Mouse (Mus musculus): ENCODE data around the gene Lsp1.
A peak's percentile ranks its signal among the peaks of the same experiment; 100 is the strongest.

Lsp1 gene

DNA sequence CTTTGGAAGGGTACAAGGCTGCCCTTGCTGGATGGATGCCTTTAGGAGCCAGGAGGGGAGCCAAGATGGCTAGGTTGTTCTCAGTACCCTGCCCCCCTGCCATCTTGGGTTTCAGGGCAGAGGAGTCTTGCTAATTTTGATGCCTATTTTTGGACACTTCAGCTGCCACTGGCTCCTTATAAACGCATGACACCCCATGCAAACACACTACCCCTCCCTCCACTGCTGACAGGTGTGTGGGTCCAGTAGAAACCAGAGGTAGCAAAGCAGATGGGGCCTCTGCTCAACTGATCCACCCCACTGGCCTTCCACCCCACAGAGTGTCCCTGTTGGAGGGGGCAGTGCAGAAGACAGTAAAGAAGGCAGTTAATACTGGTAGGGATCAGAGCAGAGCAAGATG is 39.4 kb downstream of the Lsp1 start:
- DNase-seq (ENCODE audit: inconsistent age in 2 of 2, low spot score in 1 of 2), result no peak

DNA sequence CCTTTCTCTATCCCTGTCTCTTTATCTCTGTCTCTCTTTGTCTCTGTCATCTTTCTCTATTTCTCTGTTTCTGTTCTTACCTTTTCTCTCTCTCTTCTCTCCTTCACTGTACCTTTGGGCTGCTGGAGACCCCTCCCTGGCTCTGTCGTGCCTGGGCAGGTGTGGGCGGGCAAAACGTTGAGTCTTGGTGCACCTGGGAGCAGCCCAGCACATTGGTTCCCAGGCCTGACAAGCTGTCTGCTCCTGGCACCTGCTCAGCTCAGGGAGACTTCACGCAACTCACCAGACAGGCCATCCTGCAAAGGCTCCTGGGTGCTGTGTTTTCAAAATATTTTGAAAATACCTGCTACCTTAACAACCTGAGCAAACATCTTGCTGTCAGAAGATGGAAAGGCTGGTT is 42.6 kb downstream of the Lsp1 start:
- no peak for DNase-seq (ENCODE audit: inconsistent age in 2 of 2, low spot score in 1 of 2)

DNA sequence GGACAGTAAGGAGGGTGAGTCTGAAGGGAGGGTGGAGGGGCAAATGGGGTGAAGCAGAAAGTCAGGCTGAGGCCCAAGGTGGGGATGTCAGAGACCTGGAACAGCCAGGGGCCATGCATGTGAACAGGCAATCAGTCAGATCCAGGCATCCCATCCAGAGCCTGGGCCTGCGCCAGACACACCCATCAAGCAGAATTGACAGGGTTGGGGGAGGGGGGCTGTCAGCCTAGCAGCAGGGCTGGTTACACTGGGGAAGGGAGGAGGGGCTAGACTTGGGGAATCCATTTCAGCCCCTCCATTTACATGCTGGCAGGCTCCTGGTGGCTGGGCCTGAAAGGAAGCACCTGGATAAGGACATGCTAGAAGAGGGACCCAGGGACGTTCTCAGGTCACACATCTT is 45.3 kb downstream of the Lsp1 start:
- DNase-seq (ENCODE audit: inconsistent age in 2 of 2, low spot score in 1 of 2), result no peak

DNA sequence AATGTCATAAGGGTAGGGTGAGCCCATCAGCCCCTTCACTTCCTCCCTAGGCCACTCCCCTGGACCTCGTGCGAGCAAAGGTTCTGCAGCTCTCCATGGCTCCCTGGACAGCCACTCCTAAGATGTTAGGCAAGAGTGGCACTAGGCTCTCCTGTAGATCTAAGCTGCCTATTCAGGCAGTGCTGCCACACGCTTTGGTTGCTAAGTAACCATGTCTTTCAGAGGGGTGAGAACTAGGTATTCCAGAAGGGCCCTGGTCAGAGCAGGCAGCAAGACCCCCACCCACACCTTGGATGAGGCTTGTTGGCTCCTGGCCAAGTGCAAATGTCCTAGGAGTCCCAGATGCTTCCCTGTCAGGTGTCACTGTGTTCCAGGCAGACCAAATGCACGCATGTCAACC is 45.9 kb downstream of the Lsp1 start:
- DNase-seq (ENCODE audit: inconsistent age in 2 of 2, low spot score in 1 of 2), result no peak

DNA sequence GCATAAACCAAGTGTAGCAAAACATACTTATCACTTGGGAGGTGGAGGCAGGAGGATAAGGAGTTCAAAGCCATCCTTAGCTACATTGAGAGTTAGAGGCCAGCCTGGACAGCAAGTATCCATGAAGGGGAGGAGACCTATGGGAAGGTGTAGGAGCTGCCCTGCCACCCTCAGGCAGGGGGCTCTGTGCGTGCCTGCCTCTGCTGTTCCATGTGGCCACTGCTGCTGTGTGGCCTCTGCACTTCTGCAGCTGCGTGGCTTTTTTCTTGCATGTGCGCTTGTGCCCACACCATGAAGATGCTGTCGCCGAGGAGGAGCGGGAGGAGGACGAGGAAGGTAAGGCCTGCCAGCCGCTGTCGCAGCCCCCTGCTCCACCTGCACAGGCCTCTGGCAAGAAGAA is 46.8 kb downstream of the Lsp1 start:
- DNase-seq (ENCODE audit: inconsistent age in 2 of 2, low spot score in 1 of 2), result no peak

DNA sequence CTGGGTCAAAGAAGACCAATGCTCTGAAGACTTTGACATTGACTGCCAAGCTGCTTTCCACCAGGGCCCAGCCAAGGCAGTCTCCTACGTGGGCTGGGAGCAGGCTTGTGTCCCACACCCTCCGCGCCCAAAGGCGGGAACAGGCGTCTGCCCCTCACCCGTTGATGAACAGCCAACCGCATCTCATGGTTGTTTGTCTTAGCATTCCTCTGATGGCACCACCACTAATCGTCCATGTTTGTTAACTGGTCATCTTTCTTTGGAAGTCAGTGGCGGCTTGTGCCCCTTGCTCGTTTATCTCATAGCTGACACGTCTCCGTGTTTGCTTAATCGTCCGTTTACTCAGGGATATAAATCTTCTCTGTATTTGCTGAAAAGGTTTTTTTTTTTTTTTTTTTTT is 48.9 kb downstream of the Lsp1 start:
- DNase-seq (ENCODE audit: inconsistent age in 2 of 2, low spot score in 1 of 2), result no peak

DNA sequence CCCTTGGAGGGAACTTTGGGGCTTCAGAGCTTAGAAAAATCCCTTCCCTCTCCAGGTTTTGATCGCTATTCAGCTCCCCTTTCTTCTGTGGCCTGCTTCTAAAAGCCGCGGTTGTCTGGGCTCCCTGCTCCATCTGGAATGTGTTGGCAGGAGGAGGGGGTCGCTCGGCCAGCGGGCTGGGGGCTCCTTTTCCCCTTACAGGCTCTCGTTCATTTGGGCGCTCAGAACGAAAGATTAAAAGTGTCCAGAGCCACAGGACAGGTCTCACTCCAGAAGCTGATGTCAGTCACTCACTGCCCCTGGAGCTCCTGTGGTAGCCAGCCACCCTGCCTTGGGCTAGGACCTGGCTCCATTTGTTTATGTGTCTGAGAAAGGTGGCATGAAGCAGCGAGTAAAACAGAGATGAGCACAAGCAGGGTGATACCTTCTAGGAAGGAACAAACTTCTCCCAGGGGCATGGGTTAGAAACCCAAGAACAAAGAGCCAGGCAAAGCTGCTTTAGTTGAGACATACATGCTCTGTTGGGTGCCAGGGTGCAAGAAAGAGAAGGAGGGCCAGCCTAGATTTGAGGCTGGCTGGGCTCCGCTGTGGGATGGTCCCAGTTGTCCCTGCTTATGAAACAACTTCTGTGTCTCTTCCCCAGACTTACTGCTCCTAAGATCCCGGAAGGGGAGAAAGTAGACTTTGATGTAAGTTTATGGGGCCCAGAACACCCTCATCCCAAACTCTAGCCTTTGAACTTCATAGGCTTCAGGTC is 49.6 kb downstream of the Lsp1 start:
- DNase-seq (ENCODE audit: inconsistent age in 2 of 2, low spot score in 1 of 2), result no peak

DNA sequence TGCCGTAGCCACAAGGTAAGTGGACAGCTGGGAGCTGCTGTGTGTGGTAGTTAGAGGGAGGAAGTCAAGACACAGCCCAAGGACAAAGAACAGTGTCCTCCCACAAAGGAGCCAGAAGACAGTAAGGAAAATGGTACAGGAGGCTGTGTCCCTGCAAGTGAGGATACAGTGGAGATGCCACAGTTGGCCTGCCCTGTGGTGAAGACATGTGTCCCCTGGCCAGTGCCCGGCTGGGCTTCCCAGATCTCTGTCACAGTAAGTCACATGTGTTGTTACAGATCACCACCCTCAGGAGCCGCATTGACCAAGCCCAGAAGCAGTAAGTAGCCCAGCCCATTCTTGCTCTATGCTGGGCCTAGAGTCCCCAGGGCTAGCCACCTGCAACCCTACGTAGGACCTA is 53.4 kb downstream of the Lsp1 start:
- DNase-seq (ENCODE audit: inconsistent age in 2 of 2, low spot score in 1 of 2), result no peak

DNA sequence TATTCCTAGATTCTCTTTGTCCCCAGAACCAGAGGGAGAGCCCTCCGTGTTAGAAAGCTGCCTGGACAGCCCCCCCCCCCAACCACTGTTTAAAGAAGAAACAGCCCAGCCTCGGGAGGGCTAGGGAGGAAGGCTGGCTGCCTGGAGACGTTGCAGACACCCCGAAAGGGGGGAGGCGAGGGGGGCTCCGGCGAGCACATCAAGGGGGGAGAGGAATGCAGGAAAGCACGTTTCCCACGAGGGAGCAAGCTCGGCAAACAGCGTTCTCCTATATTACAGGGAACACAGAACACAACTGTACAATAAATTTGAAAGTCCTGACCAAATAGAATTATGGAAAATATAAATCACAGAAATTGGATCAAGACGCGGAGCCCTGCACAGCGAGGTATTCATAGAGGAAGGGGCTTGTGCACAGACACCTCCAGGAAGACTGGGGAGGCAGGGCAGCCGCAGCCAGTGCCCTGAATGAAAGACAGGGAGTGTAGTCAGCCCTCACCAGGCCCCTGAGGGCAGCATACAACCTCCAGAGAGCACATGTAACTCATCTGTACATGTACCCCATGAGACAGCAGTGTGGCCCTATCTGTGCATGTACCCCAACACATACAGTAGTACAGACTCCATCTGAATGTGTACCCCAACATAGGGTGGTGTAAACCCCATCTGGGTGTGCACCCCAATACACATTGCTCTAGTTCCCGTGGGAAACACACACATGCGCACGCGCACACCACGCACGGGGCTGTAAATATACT is 55.8 kb downstream of the Lsp1 start:
- no peak for DNase-seq (ENCODE audit: inconsistent age in 2 of 2, low spot score in 1 of 2)

DNA sequence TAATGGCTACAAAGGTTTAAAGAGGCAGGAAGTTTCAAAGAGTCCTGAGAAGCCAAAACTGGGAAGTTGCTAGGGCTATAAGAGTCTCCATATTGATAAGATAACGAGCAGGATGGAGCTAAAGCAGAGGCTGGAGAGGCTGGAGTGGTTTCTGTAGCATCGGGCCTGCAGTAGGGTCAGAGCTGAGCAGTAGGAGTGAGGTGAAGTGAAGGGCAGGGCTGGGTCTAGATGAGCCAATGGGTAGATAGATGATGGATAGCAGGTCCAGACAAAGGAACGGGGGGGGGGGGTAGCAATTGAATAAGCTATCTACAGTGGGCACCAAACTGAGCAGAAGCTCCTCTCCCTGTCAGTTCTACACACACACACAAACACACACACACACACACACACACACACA is 56.9 kb downstream of the Lsp1 start:
- no peak for DNase-seq (ENCODE audit: inconsistent age in 2 of 2, low spot score in 1 of 2)

DNA sequence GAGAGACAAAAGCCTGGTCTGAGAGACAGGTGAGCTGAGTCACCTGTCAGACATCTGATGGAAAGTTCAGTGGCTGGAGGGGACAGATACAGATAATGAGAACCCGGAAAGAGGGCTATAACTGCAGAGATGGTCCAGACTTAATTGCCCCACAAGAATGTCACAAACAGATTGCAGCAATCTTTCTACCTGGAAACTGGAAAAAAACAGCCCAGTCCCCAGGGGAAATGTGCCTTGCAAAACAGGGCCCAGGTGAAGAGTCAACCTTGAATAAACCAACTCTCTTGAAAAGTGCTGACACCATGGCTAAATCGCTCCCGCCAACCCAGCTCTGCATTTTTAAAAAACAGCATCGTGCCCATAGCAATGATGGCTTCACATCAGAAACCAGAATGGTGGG is 59.7 kb downstream of the Lsp1 start:
- no peak for DNase-seq (ENCODE audit: inconsistent age in 2 of 2, low spot score in 1 of 2)

DNA sequence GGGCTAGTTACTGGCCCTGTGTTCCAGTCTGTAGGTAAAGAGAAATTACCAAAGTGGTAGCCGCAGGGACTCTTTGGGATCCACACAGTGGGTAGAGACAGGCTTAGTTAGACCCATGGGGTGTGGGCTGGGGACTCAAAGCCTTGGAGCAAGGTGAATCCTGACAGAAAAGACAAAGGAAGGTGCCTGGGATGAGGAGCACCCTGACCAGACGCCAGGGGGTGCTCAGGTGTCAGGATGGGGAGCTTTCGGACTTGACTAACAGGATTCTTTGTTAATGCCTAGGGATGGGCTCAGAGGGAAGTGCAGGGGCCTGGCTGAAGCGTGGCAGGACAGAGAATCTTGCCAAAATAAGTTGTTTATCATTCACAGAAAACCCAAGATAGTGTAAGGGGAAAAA is 61.7 kb downstream of the Lsp1 start:
- peak in 1 of 2 experiments; percentile 38 for DNase-seq (ENCODE audit: inconsistent age in 2 of 2, low spot score in 1 of 2)

DNA sequence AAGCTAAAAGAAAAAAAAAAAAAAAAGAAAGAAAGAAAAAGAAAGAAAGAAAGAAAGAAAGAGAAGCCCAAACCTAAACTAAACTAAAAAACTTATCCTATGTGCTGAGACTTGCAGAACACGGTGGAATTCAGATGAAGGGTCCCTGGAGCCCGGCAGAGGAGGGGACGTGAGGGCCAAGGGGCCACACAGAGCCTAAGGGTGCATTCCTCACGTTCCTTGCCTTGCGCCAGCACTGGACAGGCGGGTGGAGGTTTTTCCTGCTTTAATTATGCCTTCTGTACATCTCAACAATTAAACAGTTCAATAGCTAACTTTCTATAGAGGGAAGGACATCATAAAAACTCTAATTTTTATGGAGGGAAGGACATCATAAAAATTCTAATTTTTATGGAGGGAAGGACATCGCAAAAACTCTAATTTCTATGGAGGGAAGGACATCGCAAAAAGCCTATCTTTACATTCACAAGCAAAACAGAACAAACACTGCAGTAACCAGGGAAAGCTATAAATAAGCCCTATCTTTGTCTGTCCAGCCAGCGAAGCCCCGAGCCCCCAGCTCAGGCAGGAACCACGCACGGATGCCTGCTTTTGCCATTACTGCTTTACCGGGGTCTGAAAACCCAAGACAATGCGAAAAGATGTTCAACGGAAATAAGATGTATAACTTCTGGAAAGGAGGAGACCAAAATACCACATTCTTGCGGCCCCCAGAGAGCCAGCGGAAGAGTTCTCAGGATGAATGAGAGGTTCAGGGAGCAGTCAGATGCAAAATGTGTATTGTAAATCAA is 62.8 kb downstream of the Lsp1 start:
- no peak for DNase-seq (ENCODE audit: inconsistent age in 2 of 2, low spot score in 1 of 2)

DNA sequence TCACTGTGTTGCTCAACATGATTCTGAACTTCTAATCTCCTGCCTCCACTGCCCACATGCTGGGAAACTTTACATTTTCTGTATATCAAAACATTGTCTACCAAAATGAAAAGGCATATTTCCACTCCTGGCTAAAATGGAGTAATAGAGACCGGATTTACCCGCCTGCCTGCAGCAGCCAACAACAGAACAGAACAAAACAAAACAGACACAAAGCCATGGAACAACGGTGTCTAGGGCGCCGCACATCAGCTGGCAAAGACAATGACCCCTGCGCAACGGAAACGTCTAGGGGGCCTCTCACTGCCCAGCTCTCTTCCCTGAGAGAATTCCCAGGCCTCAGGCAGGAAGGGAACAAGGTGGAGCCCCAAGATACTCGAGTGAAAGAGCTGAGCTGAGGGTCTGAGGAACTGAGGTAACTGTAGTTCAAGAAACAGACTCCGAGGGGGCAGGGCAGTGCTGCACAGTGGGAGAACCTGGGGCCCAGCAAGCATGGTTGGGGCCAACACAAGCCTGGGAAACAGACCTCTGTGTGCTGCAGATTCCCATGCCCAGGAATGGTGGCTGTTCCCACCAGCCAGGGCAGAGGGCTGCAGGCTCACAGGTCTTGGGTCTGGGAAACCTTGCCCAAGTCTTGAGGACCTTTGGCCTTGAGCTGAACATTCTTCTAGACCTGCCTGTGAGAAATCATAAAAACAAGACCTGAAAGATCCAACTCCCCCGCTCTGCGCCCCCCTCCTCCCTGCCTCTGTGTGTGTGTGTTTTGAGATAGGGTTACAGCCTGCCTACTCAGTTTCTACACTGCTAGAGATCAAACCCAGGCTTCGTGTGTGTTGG is 65.0 kb downstream of the Lsp1 start:
- no peak for DNase-seq (ENCODE audit: inconsistent age in 2 of 2, low spot score in 1 of 2)

DNA sequence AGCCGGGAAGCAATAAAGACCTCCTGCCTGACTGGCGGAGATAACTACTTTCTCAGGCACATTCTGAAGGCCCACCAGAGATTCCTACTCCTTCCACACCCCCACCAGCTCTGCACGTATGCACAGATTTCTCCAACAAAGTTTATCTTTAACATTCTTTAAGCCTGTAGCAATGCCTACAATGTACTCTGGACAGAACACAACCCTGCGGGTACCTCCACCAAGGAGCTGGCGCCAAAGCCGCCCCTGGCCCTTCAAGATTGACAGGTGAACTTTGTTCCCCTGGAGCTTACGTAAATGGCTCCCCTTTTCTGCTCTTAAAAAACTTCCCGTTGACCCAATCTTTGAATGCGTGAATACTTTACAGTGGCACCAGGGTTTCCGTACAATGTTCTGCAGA is 68.7 kb downstream of the Lsp1 start:
- DNase-seq (ENCODE audit: inconsistent age in 2 of 2, low spot score in 1 of 2), result no peak

DNA sequence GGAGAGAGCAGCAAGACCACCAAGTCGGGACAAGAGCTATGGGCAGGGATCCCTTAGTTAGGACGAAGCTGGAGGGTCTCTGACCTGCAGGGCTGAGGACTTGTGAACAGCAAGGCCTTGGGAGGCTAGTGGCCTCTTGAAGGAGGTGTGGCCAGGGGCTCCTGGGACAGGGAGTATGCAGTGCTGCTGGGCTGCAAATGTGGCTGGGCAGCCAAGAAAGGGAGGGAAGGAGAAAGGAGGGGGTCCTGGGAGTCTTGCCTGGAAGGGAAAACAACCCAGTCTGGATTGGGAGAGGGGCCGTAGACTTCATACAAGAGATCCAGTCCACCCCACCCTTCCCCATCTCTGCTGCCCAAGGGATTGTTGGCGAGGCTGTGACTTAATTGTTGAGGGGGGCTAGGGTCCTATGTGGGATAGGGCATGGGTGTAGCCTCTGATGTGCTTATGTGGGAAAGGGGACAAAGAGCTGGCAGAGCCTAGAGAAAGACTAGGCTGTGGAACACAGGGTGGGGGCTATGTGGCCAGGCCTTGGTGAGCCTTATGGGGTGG is 71.4 kb downstream of the Lsp1 start:
- DNase-seq (ENCODE audit: inconsistent age in 2 of 2, low spot score in 1 of 2), result no peak

DNA sequence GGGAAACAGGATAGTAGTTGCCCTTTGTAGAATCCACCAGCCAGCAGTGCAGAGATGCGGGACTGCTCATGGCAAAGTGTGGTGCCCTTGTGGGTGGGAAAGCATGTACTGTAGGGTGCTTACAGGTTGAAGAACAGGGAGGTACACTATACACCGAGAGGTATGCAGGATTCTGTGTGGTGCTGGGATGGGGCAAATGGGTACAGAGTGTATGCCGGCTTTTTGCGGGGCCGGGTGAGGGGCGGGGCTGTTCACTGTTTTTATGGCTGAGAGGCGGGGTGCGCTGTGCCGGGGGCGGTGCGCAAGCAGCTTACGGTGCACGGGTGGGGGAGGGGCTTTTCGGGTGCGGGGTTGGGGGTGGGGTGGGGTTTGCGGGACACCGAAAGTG is 72.1 kb downstream of the Lsp1 start, which contains the start of gene Mrpl23:
Mrpl23 (plus strand) TSS at position 16 of the 388 bp plus-strand sequence.
- DNase-seq (ENCODE audit: inconsistent age in 2 of 2, low spot score in 1 of 2), result no peak

DNA sequence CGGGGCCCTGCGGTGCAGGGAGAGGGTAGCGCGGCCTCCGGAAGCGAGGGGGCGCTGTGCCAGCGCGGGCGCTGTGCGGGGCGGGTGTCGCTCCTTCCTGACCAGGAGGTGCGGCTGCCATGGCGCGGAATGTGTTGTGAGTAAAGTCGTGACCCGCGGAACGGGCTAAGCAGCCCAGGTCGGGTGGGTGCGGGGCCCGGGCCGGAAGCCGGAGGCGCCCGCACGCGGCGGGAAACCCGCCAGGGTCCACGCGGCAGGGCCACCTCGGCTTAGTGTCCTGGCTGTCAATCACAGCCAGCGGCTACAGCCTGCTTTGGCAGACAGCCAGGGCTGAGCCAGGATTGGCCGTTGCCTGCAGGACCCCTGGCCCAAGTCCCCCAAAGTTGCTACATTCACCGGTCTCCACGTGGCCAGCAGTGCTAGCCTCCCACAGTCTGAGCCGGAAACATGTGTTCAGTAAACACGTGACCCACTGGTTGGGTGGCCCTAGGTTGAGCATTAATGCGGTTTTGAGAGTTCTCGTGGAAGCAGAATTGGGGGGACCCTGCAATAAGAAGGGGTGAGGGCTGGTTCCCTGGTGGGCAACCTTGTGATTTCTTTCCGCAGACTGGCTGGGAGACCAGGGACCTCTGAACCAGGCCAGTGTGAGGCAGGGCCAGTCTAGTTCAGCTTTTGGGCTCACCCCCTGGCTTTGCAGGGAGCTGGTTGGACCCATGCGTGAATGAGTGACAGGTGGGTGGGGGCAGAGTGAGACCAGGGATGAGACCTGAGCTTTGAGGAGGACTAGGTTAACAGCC is 72.6 kb downstream of the Lsp1 start:
- peak; percentile 88 to 96 for DNase-seq (ENCODE audit: inconsistent age in 2 of 2, low spot score in 1 of 2)

DNA sequence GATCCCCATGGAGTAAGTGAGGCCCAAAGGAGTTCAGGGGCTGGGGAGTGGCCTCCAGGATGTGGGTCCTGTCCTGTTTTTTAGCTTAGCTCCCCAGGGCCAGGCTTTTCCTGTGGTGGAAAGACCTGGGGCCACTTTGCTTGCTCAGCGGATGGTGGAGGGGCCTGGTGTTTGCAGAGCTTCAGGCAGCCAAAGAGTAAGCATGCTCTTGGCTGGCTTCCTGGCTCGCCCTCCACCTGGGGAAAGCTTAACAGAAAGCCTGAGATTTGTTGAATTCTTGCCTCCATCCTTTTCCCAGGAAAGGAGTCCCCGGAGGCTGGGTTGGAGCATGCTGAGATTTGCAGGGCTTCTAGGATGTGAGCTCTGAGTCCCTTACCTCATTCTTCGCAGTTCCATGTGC is 74.5 kb downstream of the Lsp1 start:
- no peak for DNase-seq (ENCODE audit: inconsistent age in 2 of 2, low spot score in 1 of 2)

DNA sequence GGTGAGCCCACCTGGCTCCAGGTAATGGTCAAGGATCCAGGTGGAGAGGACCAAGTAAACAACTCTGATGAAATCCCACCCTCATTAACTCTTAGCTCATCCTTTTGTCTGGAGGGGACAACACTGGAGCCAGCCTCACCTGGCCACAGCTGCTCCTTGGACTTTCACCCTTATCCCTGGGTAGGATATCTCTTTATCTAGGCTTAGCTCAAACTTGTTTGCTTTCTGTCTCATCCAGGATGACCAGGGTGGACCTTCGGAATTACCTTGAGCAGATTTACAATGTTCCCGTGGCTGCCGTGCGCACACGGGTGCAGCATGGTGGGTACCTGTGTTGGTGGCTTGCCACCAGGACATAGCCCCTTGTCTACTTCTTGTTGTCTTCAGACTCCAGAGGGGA is 75.2 kb downstream of the Lsp1 start:
- DNase-seq (ENCODE audit: inconsistent age in 2 of 2, low spot score in 1 of 2), result no peak

Measured in adrenal gland, adult (tissue).